Mouse (Mus musculus): ENCODE measurements at regions not wholly inside any gene's neighbourhood (a gene's known extent, or its start where the extent isn't known, plus 50 kb on each side); places are given as distances from the start of the nearest gene placed in this dataset.
A peak's percentile ranks its signal among the peaks of the same experiment; 100 is the strongest.

DNA sequence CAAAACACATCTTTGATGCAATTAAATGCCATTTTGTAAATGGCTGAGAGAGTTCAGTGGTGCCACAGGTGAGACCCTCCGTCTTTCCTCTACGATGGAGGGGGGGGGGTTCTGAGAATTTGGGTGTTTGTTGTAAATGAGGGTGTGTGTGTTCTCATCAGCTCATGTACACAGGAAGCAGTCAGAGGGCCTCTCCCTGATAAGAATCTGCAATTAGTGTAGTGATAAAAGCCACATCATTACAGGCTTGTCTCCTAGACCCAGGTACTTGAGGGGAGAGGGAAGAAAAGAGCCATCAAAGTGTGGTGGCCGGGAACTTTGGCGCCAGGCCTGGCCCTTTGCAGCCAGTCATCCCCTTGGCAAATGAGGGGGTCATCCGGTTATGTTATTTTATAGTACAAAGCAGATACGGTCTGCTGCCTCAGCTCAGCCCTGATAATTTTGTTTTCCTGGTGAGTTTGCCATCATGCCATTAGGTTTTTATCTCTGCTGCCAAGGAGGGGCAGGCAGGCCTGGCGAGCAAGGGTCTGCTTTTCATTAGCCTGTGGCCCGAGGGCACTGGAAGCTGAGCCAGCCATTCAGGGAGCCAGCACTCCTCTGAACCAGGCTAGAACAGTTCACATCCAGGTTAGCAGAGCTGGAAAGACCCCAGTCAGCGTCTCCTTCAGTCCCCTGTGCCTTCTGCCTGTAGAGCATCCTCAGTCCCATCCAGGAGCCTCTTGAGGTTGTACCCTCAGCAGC, 59.7 kb downstream of the H2al1j start:
- DNase-seq, result peak; percentile 17 to 18

- DNase-seq, result no peak
Observed at GRCm38 (mm10) chrX:11388860-11389259, 61.2 kb downstream of the H2al1j start.

- no peak for DNase-seq
Observed at GRCm38 (mm10) chrX:11400406-11400805, 72.8 kb downstream of the H2al1j start.

DNA sequence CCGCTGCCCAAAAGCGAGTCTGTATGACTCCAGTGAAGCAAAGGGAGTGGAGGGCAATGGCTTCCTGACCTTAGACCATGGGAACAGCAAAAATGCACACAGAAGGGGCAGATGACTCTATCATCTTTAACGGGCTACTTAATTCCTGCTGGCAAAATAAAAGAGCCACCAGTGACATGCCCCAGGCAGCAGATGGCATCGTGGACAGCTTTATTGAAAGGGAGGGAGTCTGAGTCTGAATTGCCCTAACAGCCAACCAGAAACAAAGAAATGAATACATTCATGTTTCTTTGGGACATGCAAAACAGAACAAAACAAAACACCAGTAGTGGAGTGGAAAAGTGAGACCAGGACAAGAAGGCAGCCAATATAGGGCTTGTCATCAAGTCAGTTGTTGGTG, 76.7 kb downstream of the H2al1j start:
- DNase-seq, result peak; percentile 22 to 28

DNA sequence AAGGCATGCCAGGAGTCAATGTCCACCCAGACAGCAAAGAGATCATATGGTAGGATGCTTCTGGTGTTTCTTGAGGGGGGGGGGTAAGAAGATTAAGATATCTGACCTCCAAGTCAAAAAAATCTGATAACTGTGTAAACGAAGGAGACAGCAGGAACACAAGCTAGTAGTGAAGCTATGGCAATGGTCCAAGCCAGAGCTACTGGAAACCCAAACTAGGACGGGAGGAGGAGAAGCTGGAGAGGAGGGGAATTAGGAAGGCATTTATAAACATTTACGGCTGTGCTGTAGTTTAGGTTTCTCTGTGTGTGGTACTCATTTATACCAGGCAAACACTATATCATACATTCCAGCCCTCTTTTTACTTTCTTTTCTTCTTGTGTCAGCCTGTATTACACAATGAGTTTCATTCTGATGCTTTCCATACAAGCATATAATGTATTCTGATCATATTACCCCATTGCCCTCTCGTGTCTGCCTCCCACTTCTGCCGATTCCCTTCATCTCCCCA, 84.7 kb downstream of the H2al1j start:
- DNase-seq, result no peak

DNA sequence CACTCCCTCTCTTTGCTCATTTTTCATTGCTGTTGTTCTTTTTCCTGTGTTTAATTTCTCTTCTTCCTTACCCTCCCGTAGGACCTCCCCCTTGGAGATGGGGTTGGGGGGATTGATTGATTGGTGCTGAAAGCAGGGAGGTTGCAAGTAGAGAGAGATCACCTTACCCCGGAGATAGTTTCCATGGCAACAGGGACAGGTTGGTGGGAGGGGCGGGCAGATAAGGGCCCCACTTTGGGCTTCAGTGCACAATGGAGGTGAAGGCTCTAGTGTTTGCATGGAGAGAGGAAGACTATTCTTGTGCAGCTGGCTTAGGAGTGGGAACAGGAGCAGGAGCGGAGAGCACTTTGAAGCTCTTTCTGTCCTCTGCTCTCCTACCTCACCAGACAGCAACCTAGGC, 88.0 kb downstream of the H2al1j start:
- no peak for DNase-seq

- DNase-seq, result no peak
Observed at GRCm38 (mm10) chrX:11416510-11416909, 88.9 kb downstream of the H2al1j start.

DNA sequence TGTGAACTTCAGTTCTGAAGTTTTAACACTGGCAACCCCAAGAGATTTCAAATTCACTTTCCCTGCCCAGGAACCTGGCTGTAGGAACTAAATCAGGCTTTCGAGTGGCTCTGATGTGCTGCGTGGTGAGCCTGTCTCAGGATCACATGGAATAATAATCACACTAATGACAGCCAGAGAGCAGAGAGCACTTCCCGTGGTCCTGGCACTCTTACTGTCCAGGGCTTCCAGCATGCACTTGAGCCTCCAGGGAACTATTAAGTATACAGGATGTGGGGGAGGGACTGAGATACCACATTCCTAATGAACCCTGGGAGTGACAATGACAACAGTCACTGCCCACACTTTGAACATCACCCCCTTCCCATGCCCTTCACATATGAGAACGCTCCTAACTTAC, 90.2 kb downstream of the H2al1j start:
- no peak for DNase-seq

DNA sequence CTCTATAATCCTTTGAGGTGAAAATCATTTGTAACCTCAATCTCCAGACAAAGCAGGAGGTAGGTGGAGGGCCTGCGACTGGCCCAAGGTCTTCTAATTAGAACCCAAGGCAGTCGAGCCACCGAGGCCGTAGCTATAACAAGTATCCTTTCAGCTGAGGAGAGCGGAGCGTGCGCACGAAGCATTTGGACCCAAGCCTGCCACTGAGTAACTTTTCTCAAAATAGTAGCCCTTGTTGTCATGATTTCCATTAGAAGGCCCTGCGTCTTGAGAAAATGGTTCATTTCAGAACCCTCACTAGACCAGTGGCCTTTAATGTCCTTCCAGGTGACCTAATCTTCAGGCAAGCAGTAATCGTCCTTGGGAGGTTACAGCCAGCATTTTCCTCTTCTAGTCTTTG, 90.6 kb downstream of the H2al1j start:
- DNase-seq, result no peak

- DNase-seq, result no peak
Observed at GRCm38 (mm10) chrX:11419162-11419631, 91.6 kb downstream of the H2al1j start.

DNA sequence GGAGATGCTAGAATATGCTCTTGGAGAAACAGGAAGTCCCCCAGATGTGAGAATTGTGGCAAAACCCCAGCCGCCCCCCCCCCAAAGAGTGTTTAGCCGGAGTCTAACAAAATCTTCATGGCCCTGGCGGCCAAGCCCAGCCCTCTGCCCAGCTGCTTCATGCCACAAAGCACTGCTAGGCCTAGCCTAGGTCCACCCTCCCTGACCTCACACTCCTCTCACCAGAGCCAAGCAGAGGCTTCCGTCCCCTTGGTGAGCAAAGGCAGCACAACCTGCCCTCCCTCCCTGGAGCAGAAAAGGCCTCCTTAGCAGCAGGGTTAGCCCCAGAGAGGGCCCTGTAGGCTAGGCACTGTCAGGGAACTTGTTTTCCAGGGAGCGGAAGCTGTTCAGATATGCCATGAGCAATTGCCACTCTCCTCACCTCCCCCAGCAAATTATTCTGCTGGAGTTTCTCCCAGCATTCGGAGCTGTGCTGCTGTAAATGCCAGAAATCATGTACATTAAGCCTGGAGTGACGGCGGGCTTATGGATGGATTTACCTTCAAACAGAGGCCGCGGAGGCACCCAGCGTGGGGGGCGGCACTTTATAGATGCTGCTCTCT, 104.9 kb downstream of the H2al1j start:
- DNase-seq, result no peak

- no peak for DNase-seq
Observed at GRCm38 (mm10) chrX:11435338-11435737, 107.7 kb downstream of the H2al1j start.

DNA sequence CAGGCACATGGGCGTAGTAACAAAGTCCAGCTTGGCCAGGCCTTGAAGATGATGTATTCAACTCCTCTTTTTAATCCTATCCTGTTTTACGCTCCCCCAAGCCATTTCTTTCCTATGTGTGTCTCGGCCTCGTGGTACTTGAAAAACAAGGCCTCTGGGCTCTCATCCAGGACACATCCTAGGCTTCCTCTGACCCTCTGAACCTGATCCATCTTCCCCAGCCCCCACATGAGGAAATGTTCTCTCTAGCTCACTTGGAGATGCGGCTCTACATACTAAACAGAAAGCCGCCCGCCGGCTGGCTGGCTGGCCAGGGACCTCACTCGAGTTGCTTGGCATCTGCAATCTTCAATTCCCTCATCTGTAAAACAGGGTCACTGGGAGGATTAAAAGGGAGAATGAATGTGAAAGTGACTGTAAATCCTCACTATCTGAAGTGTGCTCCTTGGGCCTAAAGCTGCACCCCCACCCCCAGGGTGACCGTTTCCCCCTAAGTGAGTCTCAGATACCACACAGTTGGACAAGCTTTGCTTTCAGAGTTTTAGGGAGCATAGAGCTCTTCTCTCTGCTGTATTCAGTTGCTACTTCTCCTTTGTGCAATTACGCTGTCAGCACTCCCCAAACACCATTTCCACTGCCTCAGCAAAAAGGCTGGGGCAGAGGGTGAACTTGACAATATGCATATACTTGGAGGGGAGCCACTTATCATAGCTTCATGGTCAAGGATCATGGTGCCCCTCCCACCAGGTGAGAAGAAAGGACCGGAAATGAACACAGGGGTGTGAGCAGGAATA, 109.7 kb downstream of the H2al1j start:
- DNase-seq, result peak in 1 of 2 experiments; percentile 10

- no peak for DNase-seq
Observed at GRCm38 (mm10) chrX:11443543-11443942, 115.9 kb downstream of the H2al1j start.

DNA sequence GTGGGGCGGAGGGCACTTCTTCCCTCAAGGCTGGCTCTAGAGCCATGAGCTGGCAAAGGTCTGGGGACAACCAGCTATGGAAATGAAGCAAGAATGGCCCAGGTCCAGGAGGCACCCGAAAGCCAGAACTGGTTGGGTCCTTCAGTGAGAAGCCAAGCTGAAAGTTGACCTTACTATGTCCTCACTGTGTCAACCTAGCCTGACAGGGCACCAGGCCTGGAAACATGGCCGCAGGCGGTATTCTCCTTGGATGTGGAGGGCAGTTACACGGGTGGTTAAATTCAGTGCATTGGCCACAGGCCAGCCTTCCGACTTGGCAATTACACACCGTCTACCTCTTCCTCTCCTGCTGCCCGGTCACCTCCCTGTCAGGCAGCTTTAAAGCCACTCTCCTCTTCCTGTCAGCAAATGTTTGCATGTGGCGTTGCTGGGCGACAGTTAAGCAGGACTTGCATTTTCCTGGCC, 116.7 kb downstream of the H2al1j start:
- peak; percentile 67 for DNase-seq

GRCm38 (mm10) chrX:11448711-11449110, 121.1 kb downstream of the H2al1j start:
- DNase-seq, result peak; percentile 61 to 62

DNA sequence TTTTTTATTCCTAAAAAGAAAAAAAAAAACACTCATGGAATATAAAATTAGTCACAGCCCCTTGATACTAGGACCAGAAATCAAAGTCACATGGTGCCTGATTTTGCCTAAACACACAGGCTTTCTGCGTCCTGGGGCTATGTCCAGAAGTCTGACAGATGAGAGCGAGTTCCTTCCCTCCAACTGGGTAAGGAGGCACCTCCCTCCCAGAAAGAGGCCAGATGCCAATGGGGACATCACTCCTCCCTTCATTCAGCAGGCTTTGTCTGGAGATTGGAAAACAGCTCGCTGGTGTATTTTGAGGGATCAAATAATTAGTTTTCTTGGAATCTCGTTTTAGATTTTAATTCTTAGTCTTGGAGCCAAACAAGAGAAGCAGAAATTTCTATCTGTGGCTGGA, 130.9 kb downstream of the H2al1j start:
- DNase-seq, result no peak

DNA sequence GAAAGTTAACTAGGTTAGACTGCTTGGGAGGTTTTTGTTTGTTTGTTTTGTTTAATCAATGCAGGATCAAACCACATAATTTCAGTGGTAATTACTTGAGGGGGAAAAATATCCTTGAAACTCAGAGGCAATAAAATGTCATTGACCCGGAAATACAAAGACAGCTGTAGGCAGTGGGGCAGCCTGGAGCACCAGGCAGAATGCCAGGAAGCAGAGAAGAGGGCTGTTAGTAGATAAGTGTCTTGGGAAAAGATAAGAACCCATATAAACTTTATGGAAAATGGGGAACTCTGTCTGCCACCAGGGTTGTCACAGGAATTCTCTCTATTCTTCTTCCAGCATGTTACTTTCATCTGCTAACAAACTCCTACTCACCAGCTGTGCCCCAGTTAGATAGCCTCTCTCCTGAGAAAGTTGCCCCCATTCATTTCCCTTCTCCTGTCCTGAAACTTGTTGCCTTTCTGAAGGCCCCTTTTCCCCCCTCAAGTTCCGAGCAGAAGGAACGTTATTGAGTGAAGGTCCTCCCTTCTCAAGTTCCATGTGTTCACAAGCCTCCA, 136.4 kb downstream of the H2al1j start:
- no peak for DNase-seq

DNA sequence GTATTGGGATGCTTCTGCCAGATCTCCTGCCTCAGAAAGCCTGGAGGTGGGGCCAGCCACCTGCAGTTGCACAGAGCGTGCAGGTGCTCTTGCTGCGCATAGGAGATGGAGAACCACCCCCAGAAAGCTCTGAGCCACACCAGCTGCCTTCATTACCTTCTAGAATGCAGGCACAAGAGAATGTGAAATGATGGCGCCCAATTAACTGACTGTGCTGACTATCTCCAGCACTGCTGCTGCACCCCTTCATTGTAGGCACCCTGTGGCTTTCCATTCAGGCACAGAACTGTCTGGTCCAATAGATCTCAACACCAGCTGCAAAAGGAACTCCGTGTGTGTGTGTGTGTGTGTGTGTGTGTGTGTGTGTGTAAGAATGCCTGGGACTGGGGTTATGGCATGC, 138.6 kb downstream of the H2al1j start:
- DNase-seq, result no peak

GRCm38 (mm10) chrX:11479696-11480339, 152.2 kb downstream of the H2al1j start:
- DNase-seq, result peak in 1 of 2 experiments; percentile 35

DNA sequence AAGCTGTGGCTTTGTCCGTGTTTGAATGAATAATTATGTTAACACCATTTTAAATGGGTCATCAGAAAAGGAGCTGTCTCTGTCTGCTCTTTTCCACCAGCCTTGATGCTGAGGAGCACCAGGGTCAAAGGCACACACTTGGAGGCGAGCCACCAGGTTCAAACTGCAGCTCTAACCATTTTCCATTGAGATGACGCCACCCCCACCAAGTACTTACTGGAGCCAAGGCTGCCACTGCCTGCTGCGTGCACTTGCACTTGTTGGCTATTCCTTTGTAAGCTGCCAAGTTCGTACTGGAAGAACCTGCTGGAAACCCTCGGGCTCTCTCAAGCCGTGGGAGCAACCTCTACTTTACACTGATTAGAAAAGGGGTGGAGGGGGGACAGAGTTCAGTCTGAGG, 154.5 kb downstream of the H2al1j start:
- DNase-seq, result peak; percentile 38 to 47

GRCm38 (mm10) chrX:11486588-11486987, 159.0 kb downstream of the H2al1j start:
- DNase-seq, result no peak

Measured in cerebellum, postnatal 14 days (tissue).